Mouse (Mus musculus): Measurements from ENCODE around the gene Map2k4.

Map2k4 gene

GRCm38 (mm10) chr11:65788154-65788553 is at the start of gene Map2k4:
Gene Map2k4, minus strand, starts transcription at chr11:65788297.
- peak; percentile 98 for ATAC-seq (ENCODE audit: low TSS enrichment)

GRCm38 (mm10) chr11:65824556-65824955 is 36.5 kb upstream of the Map2k4 start:
- no peak for ATAC-seq (ENCODE audit: low TSS enrichment)

- ATAC-seq (ENCODE audit: low TSS enrichment), result peak; percentile 96
These were observed 32.8 kb upstream of the Map2k4 start for GRCm38 (mm10) chr11:65820877-65821276.

- peak; percentile 75 for ATAC-seq (ENCODE audit: low TSS enrichment)
These were observed 32.2 kb upstream of the Map2k4 start for GRCm38 (mm10) chr11:65820280-65820679.

GRCm38 (mm10) chr11:65818193-65818592 is 30.1 kb upstream of the Map2k4 start:
- ATAC-seq (ENCODE audit: low TSS enrichment), result no peak

GRCm38 (mm10) chr11:65816237-65816636 is 28.1 kb upstream of the Map2k4 start:
- ATAC-seq (ENCODE audit: low TSS enrichment), result no peak

GRCm38 (mm10) chr11:65814381-65814780 is 26.3 kb upstream of the Map2k4 start:
- no peak for ATAC-seq (ENCODE audit: low TSS enrichment)

- ATAC-seq (ENCODE audit: low TSS enrichment), result no peak
These were observed 24.0 kb upstream of the Map2k4 start for GRCm38 (mm10) chr11:65812088-65812487.

GRCm38 (mm10) chr11:65807601-65808000 is 19.5 kb upstream of the Map2k4 start:
- ATAC-seq (ENCODE audit: low TSS enrichment), result no peak

- ATAC-seq (ENCODE audit: low TSS enrichment), result peak; percentile 90
These were observed 18.9 kb upstream of the Map2k4 start, which contains the start of gene Zkscan6 for GRCm38 (mm10) chr11:65806909-65807504. Gene Zkscan6, plus strand, starts transcription at chr11:65807175.

- ATAC-seq (ENCODE audit: low TSS enrichment), result peak; percentile 1
These were observed 18.3 kb upstream of the Map2k4 start for GRCm38 (mm10) chr11:65806321-65806904.

GRCm38 (mm10) chr11:65801899-65802298 is 13.8 kb upstream of the Map2k4 start:
- peak; percentile 75 for ATAC-seq (ENCODE audit: low TSS enrichment)

- no peak for ATAC-seq (ENCODE audit: low TSS enrichment)
These were observed 7.8 kb upstream of the Map2k4 start for GRCm38 (mm10) chr11:65795896-65796295.

GRCm38 (mm10) chr11:65794428-65795219 is 6.5 kb upstream of the Map2k4 start:
- no peak for ATAC-seq (ENCODE audit: low TSS enrichment)

GRCm38 (mm10) chr11:65787421-65788151 is 511 bp downstream of the Map2k4 start:
- peak; percentile 45 for ATAC-seq (ENCODE audit: low TSS enrichment)

- ATAC-seq (ENCODE audit: low TSS enrichment), result no peak
These were observed 1.9 kb downstream of the Map2k4 start for GRCm38 (mm10) chr11:65786160-65786559.

- ATAC-seq (ENCODE audit: low TSS enrichment), result no peak
These were observed 6.5 kb downstream of the Map2k4 start for GRCm38 (mm10) chr11:65781596-65781995.

- ATAC-seq (ENCODE audit: low TSS enrichment), result 0 out of 2 replicates have a peak, but pooled peaks have one; percentile 7
These were observed 8.5 kb downstream of the Map2k4 start for GRCm38 (mm10) chr11:65779578-65779977.

GRCm38 (mm10) chr11:65779066-65779465 is 9.0 kb downstream of the Map2k4 start:
- peak; percentile 62; the same call in 1 of the 2 replicates for ATAC-seq (ENCODE audit: low TSS enrichment)

- no peak for ATAC-seq (ENCODE audit: low TSS enrichment)
These were observed 10.3 kb downstream of the Map2k4 start for GRCm38 (mm10) chr11:65777810-65778209.

GRCm38 (mm10) chr11:65776906-65777611 is 11.0 kb downstream of the Map2k4 start:
- ATAC-seq (ENCODE audit: low TSS enrichment), result no peak
